Mouse (Mus musculus) heart, postnatal 0 days (tissue): ENCODE results near the gene Gm15097. TPM values are rescaled to one million over a fixed set of nuclear protein-coding genes. Genes with fewer than 3 reads are reported as not detected.
"Not testable (repeated sequence)": the region's sequence is repeated elsewhere in the genome, so short reads cannot be mapped to it uniquely, and the experiment has no call there.

Experiments
- ATAC-seq: fragments of 200-750 bp; cut with Nextera tagmentation; 2 replicates; pipeline ENCODE4 v1.8.0; 2017; ENCODE audit warnings: low read depth, moderate number of reproducible peaks, moderate library complexity; ENCODE audit not compliant: insufficient read depth
- DNase-seq: peaks from one replicate; pipeline ENCODE4 v3.0.0-alpha.2; 2016; ENCODE audit warnings: low spot score
- H3K27ac ChIP-seq: fragments of 300-500 bp; sonication (generic); 2 replicates; pipeline ENCODE4 v1.5.1; 2014; ENCODE audit warnings: low read depth, mild to moderate bottlenecking
- H3K27me3 ChIP-seq: fragments of 300-500 bp; sonication (generic); 2 replicates; pipeline ENCODE4 v1.6.1; 2014; ENCODE audit warnings: low read length, mixed read lengths; ENCODE audit not compliant: control insufficient read depth, insufficient read depth
- H3K36me3 ChIP-seq: fragments of 300-500 bp; sonication (generic); replicated peaks from 2 replicates; pipeline ENCODE4 v1.6.1; 2014; ENCODE audit warnings: low read length, mixed read lengths; ENCODE audit not compliant: control insufficient read depth, insufficient read depth
- H3K4me1 ChIP-seq: fragments of 300-500 bp; sonication (generic); 2 replicates; pipeline ENCODE4 v1.6.1; 2014; ENCODE audit warnings: antibody characterized with exemption; ENCODE audit not compliant: control insufficient read depth, insufficient read depth
- H3K4me2 ChIP-seq: fragments of 300-500 bp; sonication (generic); 2 replicates; pipeline ENCODE4 v1.6.1; 2014; ENCODE audit warnings: low read depth, mild to moderate bottlenecking, low read length, moderate library complexity
- H3K4me3 ChIP-seq: fragments of 300-500 bp; sonication (generic); 2 replicates; pipeline ENCODE4 v1.5.1; 2014; ENCODE audit warnings: low read depth, low read length
- H3K9ac ChIP-seq: fragments of 300-500 bp; sonication (generic); replicated peaks from 2 replicates; pipeline ENCODE4 v1.6.1; 2014; ENCODE audit warnings: low read depth, low read length, mixed read lengths
- H3K9me3 ChIP-seq: fragments of 300-500 bp; sonication (generic); replicated peaks from 2 replicates; pipeline ENCODE4 v1.6.1; 2016; ENCODE audit warnings: low read length; ENCODE audit not compliant: control insufficient read depth
- WGBS: fragments of 180-500 bp; shearing (Covaris S2); extraction: QIAGEN DNeasy Blood & Tissue Kit; methylation state at CpG from one replicate; pipeline ENCODE4 v1.1.7; 2014; 5-methylcytosine and 5-hydroxymethylcytosine counted together
- polyA plus RNA-seq: library from polyadenylated mRNA; unstranded; fragments of >200 nt; fragmentation: Nextera tagmentation; extraction: Ambion mirVana; gene quantifications from 2 replicates; pipeline ENCODE4 v1.2.1, GENCODE M21; 2015
- total RNA-seq: library from RNA; depleted of rRNA; stranded (reverse); fragments of >200 nt; gene quantifications from 2 replicates; pipeline ENCODE4 v1.2.3, GENCODE M21; 2014; ENCODE audit warnings: low replicate concordance; rRNA removed

Gene Gm15097
- total RNA-seq (not detected in 2 replicates), polyA plus RNA-seq (not detected in 2 replicates)

GRCm38 (mm10) chrX:149784173-149784572 is at the start of gene Gm15097:
Gm15097 (plus strand) TSS chrX:149784473.
- not testable (repeated sequence) for H3K4me1 ChIP-seq, H3K27ac ChIP-seq, DNase-seq, H3K4me3 ChIP-seq, H3K9ac ChIP-seq, ATAC-seq, H3K4me2 ChIP-seq, H3K9me3 ChIP-seq, H3K27me3 ChIP-seq, H3K36me3 ChIP-seq
- WGBS = no CpG with 5 or more reads among the region's 6 CpGs

DNA sequence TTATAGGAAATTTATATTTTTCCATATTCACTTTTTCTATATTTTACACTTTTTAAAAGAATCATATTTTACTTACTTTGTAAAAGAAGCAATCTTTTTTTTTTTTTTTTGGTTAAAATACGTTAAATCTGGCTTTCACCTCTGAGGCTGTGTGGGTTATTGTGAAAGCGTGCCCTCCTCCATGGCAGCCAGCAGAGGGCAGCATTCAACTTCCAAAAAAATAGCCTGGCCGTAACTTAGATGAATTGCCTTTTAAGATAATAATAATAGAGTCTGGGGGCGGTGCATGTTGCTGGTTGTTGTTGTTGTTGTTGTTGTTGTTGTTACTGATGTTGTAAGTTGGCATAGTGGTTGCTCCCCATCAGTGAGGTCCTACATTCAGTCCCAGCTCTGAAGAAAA is 21.4 kb upstream of the Gm15097 start:
- not testable (repeated sequence) for H3K9ac ChIP-seq, H3K4me2 ChIP-seq, DNase-seq, H3K27me3 ChIP-seq, H3K27ac ChIP-seq, ATAC-seq, H3K36me3 ChIP-seq, H3K4me3 ChIP-seq, H3K4me1 ChIP-seq, H3K9me3 ChIP-seq
- WGBS = 34% methylated on average over 4 of the region's 4 CpGs

DNA sequence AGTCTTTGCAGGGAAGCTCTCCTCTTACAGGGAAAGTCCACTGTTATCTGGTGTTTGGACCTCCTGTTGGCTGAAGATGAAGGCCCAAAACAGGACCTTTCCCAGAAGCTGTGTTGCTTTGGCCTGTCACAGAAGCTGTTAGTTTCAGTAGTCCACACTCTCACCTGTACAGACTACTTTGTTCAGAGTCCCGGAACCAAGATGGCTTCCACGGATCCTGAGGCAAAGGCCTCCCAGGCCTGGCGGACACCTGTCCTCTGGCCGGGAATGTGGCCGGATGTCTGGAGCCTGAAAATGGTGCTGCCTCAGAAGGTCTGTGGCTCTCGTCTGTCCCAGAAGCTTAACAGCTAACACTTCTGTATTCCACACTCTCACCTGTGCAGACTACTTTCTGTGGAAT is 26.9 kb downstream of the Gm15097 start:
- not testable (repeated sequence) for H3K9me3 ChIP-seq, H3K36me3 ChIP-seq, H3K4me3 ChIP-seq, ATAC-seq, H3K9ac ChIP-seq, H3K27ac ChIP-seq, H3K27me3 ChIP-seq, H3K4me2 ChIP-seq, DNase-seq, H3K4me1 ChIP-seq
- 85% methylated on average over 6 of the region's 6 CpGs for whole genome bisulfite sequencing

Other genes starting within 250 kb of the Gm15097 start
- gene Gm10439, start 189.9 kb upstream of the Gm15097 start, total RNA-seq = not detected in 2 replicates
- not detected in 2 replicates for gene Gm10439, start 189.9 kb upstream of the Gm15097 start, polyA plus RNA-seq
- not detected in 2 replicates for gene Gm15091, start 157.2 kb downstream of the Gm15097 start, total RNA-seq
- not detected in 2 replicates for gene Gm15091, start 157.2 kb downstream of the Gm15097 start, polyA plus RNA-seq